Mouse (Mus musculus) cerebellum, postnatal 10 days (tissue): Measurements from ENCODE around the gene Ust.

Experiments
- DNase-seq, 2 experiments: peaks; one replicate each; pipeline ENCODE4 v3.0.0; 2021; ENCODE audit warnings: mixed read lengths in 2 of 2

Gene Ust

DNA sequence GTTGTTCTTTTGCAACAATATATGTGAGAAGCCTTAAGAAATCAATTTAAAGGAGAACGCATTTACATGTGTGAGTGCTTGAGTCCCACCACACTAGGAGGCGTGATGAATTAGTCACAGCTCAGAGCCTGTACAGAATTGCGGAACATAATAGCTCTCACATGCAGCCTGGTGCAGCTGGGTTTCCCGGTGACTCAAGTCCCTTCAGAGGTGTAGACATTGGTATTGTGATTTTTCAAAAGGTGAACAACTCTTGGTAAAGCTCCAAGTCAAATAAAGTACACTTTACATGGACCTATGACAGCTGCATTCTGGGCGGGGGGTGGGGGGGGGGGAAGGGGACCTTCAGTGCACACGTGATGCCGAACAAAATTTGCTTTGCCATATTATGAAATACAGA, 344.4 kb downstream of the Ust start:
- DNase-seq = no peak

DNA sequence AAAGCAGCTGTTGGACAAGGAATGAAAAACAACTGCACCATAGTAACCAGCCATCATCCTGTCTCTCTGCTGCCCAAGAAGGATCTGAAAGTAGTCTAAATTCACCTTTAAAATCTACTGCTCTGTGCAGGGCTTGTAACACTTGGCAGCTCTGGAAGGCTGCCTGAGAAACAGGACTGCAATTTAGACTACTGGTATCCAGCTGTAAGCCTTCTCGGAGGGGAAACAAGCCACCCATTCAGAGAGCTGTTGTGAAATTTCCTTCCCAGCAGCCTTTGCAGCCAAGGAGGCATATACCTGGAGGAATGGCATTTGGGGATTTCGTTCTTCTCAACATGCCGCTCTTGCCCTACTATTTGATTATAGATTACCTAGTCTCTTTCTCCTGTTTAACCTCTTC, 345.6 kb downstream of the Ust start:
- DNase-seq = no peak

DNA sequence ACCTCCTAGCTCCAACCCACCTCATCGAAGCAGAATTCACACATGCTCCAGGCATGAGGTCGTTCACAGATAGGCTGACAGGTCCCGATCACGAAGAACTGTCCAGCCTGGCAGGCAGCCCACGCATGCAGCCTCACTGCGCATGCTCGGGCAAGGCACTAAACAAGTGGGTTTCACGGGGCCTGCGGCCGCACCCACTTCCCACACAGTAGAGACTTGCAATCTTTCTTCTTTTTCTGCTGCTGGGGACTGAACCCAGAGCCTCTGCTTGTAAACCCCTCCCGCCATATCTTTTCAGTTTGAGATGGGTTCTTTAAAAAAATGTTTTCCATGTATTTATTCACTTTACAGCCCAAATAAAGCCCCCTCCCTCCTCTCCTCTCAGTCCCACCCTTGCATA, 347.1 kb downstream of the Ust start:
- DNase-seq = no peak
